Mouse (Mus musculus) embryonic facial prominence, embryonic 12.5 days (tissue): ENCODE data around the gene Myh14. TPM values are rescaled to one million over a fixed set of nuclear protein-coding genes. Genes with fewer than 3 reads are reported as not detected.

Experiments used
- ATAC-seq: fragments of 200-750 bp; cut with Nextera tagmentation; 2 replicates; pipeline ENCODE4 v1.8.0; 2017; ENCODE audit not compliant: insufficient number of reproducible peaks, insufficient read depth, low FRiP score, low TSS enrichment
- H3K27ac ChIP-seq: fragments of 300-500 bp; sonication (generic); 2 replicates; pipeline ENCODE4 v1.5.1; 2016; ENCODE audit warnings: mild to moderate bottlenecking
- H3K27me3 ChIP-seq: fragments of 300-500 bp; sonication (generic); 2 replicates; pipeline ENCODE4 v1.6.1; 2016; ENCODE audit warnings: mild to moderate bottlenecking, moderate library complexity
- H3K36me3 ChIP-seq: fragments of 300-500 bp; sonication (generic); 2 replicates; pipeline ENCODE4 v1.6.1; 2016; ENCODE audit warnings: mild to moderate bottlenecking
- H3K4me1 ChIP-seq: fragments of 300-500 bp; sonication (generic); 2 replicates; pipeline ENCODE4 v1.6.1; 2016
- H3K4me2 ChIP-seq: fragments of 300-500 bp; sonication (generic); replicated peaks from 2 replicates; pipeline ENCODE4 v1.6.1; 2016; ENCODE audit warnings: mild to moderate bottlenecking, moderate library complexity
- H3K4me3 ChIP-seq: fragments of 300-500 bp; sonication (generic); 2 replicates; pipeline ENCODE4 v1.5.1; 2016; ENCODE audit warnings: mild to moderate bottlenecking
- H3K9ac ChIP-seq: fragments of 300-500 bp; sonication (generic); 2 replicates; pipeline ENCODE4 v1.6.1; 2016; ENCODE audit warnings: mild to moderate bottlenecking, moderate library complexity
- H3K9me3 ChIP-seq: fragments of 300-500 bp; sonication (generic); 2 replicates; pipeline ENCODE4 v1.6.1; 2016; ENCODE audit warnings: mild to moderate bottlenecking, moderate library complexity
- WGBS: fragments of 180-500 bp; shearing (Covaris S2); methylation state at CpG from one replicate; pipeline ENCODE4 v1.1.7; 2016; 5-methylcytosine and 5-hydroxymethylcytosine counted together
- polyA plus RNA-seq: library from polyadenylated mRNA; unstranded; fragments of >200 nt; fragmentation: Nextera tagmentation; extraction: Ambion mirVana; gene quantifications from 2 replicates; pipeline ENCODE4 v1.2.1, GENCODE M21; 2016

The Myh14 gene
- polyA plus RNA-seq, 1 experiment from 2014 or later: 6.8 TPM

DNA sequence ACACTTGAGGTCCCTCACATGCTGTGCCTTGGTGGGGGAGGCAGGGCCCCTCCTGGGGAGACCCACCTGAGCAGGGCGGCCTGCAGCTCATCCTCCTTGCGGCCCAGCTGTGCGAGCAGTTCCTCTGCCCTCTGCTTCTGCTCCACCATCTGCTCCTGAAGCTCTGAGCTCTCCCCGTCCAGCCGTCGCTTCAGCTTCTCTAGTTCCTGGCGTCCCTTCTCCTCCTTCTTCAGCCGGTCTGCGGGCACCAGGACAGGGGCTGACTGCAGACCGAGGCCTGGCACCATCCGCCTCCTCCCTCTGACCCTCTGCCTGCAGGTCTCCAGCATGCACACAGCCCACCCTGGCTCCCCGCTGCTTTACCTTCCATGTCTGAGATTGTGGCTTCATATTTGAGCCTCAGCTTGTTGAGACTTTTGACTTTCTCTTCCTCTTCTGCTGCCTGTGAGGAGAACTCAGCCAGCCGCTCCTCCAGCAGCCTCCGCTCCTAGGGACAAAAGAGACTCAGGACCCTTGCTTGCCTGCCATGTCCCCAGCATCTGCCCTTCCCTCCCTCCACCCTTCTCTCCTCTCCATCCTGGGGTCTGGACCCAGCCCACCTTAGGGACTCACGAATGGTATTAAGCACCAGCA is 42.1 kb downstream of the Myh14 start:
- ATAC-seq: no peak
- H3K4me2 ChIP-seq: no peak overlapping the region
- no peak overlapping the region for H3K9ac ChIP-seq
- 84% methylated on average over 15 of the region's 15 CpGs for WGBS
- H3K36me3 ChIP-seq: no peaks in the 10 kb centered on the region
- no peak overlapping the region for H3K4me3 ChIP-seq
- H3K27ac ChIP-seq: no peak overlapping the region
- no peaks in the 10 kb centered on the region for H3K9me3 ChIP-seq
- H3K4me1 ChIP-seq: 0 out of 2 replicates have a peak, but pooled peaks cover 2% of the 10 kb centered on the region
- peaks cover 4% of the 10 kb centered on the region for H3K27me3 ChIP-seq

DNA sequence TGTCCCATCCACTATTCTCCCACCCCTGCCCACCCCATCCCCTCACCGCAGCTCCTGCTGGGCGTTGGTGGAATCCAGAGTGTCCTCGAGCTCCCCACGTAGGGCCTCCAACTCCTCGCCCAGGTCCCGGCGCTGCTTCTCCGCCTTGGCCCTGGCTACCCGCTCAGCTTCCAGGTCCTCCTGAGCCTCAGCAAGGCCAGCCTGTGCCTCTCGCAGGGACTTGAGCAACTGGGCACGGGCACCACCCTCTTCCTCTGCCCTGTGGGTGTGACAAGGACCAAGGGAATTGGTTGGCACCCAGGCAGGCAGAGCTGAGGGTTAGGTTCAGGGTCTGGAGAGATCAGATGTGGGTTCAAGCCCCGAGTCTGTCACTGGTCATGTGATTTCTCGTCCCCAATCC is 43.7 kb downstream of the Myh14 start:
- Histone ChIP-seq H3K9ac (no peak overlapping the region), H3K9me3 (no peaks in the 10 kb centered on the region; the same call in 1 of the 2 replicates), H3K4me2 (no peak overlapping the region), H3K4me1 (no peaks in the 10 kb centered on the region), H3K27me3 (no peaks in the 10 kb centered on the region; the same call in 1 of the 2 replicates), H3K36me3 (no peaks in the 10 kb centered on the region), H3K4me3 (no peak overlapping the region), H3K27ac (no peak overlapping the region)
- ATAC-seq: no peak
- 85% methylated on average over 13 of the region's 13 CpGs for WGBS

DNA sequence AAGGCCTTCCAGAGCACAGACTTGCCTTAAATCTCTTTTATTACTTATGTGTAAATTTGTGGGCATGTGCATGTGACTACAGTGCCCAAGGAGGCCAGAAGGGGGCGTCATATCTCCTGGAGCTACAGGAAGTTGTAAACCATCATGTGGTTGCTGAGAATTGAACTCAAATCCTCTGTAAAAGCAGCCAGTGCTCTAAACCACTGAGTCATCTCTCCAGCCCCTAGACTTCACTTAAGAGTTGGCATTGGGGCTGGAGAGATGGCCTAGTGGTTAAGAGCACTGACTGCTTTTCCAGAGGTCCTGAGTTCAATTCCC is 44.6 kb downstream of the Myh14 start:
- H3K9ac ChIP-seq: no peak overlapping the region
- no peaks in the 10 kb centered on the region for H3K4me1 ChIP-seq
- 63% methylated on average over 1 of the region's 1 CpGs for WGBS

DNA sequence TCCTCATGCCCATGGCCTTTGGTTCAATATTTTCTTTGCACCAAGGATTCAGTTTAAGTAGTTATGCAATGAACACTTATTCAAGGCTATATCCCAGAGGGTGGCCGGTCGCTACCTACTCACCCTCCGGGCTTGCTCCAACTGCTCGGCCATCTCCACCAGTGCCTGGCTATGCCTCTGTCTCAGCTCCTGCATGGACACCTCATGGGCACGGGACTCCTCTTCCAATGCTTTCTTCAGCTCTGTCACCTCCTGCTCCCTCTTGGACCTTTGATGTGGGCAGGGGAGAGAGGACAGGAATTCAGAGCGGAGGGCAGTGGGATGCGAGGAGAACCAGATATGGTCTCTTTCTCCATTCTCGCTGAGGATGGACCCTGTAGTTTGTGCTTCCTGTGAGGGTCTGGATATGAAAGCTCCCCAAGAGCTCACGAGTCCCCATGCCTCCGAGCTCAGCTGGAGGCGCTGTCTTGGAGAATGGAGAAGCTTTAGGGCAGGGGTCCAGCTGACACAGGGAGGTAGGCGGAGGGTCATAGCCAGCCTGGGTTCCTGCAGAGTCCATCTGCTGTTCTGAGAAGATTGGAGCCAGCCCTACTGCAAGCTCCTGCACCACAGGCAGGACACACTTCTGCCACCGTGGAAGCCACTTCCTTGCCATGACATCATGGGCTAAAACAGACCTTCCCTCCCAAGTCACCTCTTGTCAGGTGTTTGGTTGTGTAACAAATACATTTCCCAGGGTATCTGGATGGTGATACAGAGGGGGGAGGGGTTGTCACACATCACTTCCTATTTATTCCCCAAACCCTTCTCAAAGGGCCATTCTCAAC is 45.2 kb downstream of the Myh14 start:
- H3K36me3 ChIP-seq: no peaks in the 10 kb centered on the region
- no peak overlapping the region for H3K9ac ChIP-seq
- H3K4me1 ChIP-seq: no peaks in the 10 kb centered on the region
- 85% methylated on average over 13 of the region's 13 CpGs for WGBS
- H3K9me3 ChIP-seq: no peaks in the 10 kb centered on the region; the same call in 1 of the 2 replicates
- H3K27ac ChIP-seq: no peak overlapping the region
- ATAC-seq: no peak
- H3K4me3 ChIP-seq: no peak overlapping the region
- H3K27me3 ChIP-seq: no peaks in the 10 kb centered on the region; the same call in 1 of the 2 replicates
- no peak overlapping the region for H3K4me2 ChIP-seq

More for the DNA sequence above, 44.6 kb downstream of the Myh14 start:
- ATAC-seq: no peak
- Histone ChIP-seq H3K27me3 (no peaks in the 10 kb centered on the region; the same call in 1 of the 2 replicates), H3K9me3 (no peaks in the 10 kb centered on the region; the same call in 1 of the 2 replicates), H3K4me2 (no peak overlapping the region), H3K4me3 (no peak overlapping the region), H3K27ac (no peak overlapping the region), H3K36me3 (no peaks in the 10 kb centered on the region)

- ATAC-seq: no peak
- Histone ChIP-seq H3K4me1 (no peaks in the 10 kb centered on the region), H3K36me3 (no peaks in the 10 kb centered on the region), H3K9me3 (no peaks in the 10 kb centered on the region; the same call in 1 of the 2 replicates), H3K4me3 (no peak overlapping the region), H3K27ac (no peak overlapping the region), H3K4me2 (no peak overlapping the region), H3K27me3 (no peaks in the 10 kb centered on the region; the same call in 1 of the 2 replicates), H3K9ac (no peak overlapping the region)
- 68% methylated on average over 14 of the region's 14 CpGs for WGBS
Measured at GRCm38 (mm10) chr7:44624828-44625227, 45.8 kb downstream of the Myh14 start.

GRCm38 (mm10) chr7:44624543-44624826 is 46.2 kb downstream of the Myh14 start:
- Histone ChIP-seq H3K27ac (no peak overlapping the region), H3K9me3 (no peaks in the 10 kb centered on the region; the same call in 1 of the 2 replicates), H3K4me2 (no peak overlapping the region), H3K27me3 (no peaks in the 10 kb centered on the region), H3K4me3 (no peak overlapping the region), H3K36me3 (no peaks in the 10 kb centered on the region), H3K4me1 (no peaks in the 10 kb centered on the region), H3K9ac (no peak overlapping the region)
- WGBS: 90% methylated on average over 3 of the region's 3 CpGs
- ATAC-seq: no peak

DNA sequence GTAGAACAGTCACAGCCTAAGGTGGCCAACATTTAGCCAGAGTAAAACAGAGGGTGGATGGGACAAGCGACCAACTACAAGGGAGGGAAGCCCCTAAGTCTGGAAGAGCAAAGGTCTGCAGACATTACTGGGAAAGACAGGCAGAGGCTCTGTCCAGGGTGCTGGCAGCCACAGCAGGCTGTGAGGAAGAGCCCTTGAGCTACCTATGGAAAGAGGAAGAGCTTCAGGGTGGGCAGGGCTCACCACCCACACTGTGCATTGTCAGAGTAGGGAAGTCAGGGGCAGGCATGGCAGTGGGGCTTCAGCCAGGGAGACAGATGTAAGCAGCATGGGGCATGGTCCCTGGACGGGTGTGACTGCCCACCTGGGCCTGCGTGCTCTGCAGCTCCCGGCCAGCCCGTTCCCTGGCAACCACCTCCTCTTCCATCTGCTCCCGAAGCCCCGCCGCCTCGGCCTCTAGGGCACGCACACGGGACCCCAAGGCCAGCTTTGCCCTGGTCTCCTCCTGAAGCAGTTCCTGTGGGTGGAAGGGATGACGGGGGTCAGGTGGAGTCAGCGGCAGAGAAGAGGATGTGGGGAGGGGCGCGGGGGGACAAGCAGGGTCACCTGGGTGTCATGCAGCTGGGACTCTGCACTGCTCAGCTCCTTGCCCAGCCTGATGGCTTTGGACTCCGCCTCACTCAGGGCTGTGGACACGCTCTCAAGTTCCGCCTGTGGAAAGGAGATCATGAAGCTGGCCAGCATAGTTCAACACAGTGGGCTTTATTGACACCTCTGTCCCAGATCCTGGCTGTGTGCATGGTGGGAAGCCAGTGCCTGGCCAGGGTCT is 46.7 kb downstream of the Myh14 start:
- Histone ChIP-seq H3K9ac (no peak overlapping the region), H3K27me3 (no peaks in the 10 kb centered on the region), H3K4me3 (no peak overlapping the region), H3K9me3 (no peaks in the 10 kb centered on the region; the same call in 1 of the 2 replicates), H3K36me3 (no peaks in the 10 kb centered on the region), H3K27ac (no peak overlapping the region), H3K4me1 (no peaks in the 10 kb centered on the region), H3K4me2 (no peak overlapping the region)
- no peak for ATAC-seq
- 42% methylated on average over 18 of the region's 18 CpGs for WGBS

GRCm38 (mm10) chr7:44617059-44617458 is 53.6 kb downstream of the Myh14 start:
- Histone ChIP-seq H3K9ac (no peak overlapping the region), H3K36me3 (no peaks in the 10 kb centered on the region), H3K9me3 (no peaks in the 10 kb centered on the region; the same call in 1 of the 2 replicates), H3K27ac (no peak overlapping the region), H3K4me3 (no peak overlapping the region), H3K4me1 (0 out of 2 replicates have a peak, but pooled peaks cover 3% of the 10 kb centered on the region), H3K4me2 (no peak overlapping the region), H3K27me3 (peaks cover 32% of the 10 kb centered on the region)
- no peak for ATAC-seq
- WGBS: 76% methylated on average over 3 of the region's 3 CpGs

- no peaks in the 10 kb centered on the region for H3K36me3 ChIP-seq
- 0 out of 2 replicates have a peak, but pooled peaks cover 3% of the 10 kb centered on the region for H3K4me1 ChIP-seq
- H3K27me3 ChIP-seq: peaks cover 32% of the 10 kb centered on the region
- no peak overlapping the region for H3K4me3 ChIP-seq
- no peak overlapping the region for H3K9ac ChIP-seq
- H3K27ac ChIP-seq: no peak overlapping the region
- no peaks in the 10 kb centered on the region for H3K9me3 ChIP-seq
- ATAC-seq: no peak
- H3K4me2 ChIP-seq: no peak overlapping the region
- WGBS: 77% methylated on average over 14 of the region's 14 CpGs
Measured at GRCm38 (mm10) chr7:44615987-44616386, 54.7 kb downstream of the Myh14 start.

DNA sequence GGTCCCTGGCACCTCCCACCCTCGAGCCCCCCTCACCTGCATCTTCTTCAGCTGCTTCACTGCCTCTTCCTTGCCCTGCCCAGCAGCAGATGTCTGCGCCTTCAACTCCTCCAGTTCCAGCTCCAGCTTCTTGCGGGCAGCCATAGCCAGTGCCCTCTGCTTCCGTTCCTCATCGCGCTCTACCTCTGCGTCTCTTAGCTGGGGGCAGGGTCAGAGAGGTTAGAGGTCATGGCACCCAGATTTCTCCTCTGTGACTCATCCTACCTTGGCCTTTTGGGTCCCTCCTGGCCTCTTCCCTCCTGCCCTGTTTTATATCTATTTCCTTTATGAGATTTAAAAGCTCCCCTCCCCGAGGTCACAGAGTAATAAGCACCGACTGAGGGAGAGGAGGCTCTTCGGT is 55.3 kb downstream of the Myh14 start:
- 14% methylated on average over 10 of the region's 10 CpGs for WGBS
- H3K4me3 ChIP-seq: no peak overlapping the region
- 0 out of 2 replicates have a peak, but pooled peaks cover 3% of the 10 kb centered on the region for H3K4me1 ChIP-seq
- no peak overlapping the region for H3K27ac ChIP-seq
- no peak overlapping the region for H3K4me2 ChIP-seq
- no peak overlapping the region for H3K9ac ChIP-seq
- no peaks in the 10 kb centered on the region for H3K9me3 ChIP-seq
- H3K27me3 ChIP-seq: peaks cover 32% of the 10 kb centered on the region
- no peak for ATAC-seq
- no peaks in the 10 kb centered on the region for H3K36me3 ChIP-seq

DNA sequence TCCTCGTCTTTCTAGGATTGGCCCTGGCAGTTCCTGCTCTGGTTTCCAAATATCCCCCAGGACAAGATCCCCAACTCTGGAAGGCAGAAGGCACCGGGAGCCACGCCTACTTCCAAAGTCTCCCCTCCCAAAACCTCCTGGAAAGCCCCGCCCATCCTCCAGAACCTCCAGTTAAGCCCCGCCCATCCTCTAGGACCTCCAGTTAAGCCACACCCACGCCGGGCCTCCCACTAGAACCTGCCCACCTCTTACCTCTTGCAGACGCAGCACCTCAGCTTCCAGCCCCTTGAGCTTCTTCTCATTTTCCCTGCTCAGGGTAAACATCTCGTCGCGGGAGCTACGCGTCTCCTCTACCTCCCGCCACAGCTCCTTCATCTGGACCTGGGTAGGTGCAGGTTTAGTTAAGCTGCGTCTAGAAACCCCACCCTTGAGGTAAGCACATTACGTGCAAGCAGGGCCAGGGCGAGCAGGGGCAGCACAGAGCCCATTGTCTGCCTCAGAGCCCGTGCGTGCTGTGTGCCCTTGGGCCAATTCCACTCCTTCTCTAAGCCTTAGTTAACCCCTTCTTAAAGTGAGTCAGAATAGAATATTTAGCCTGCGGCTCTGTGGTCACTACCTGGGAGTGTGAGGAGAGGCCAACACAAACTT is 56.5 kb downstream of the Myh14 start:
- H3K36me3 ChIP-seq: no peaks in the 10 kb centered on the region
- H3K4me3 ChIP-seq: no peak overlapping the region
- H3K4me1 ChIP-seq: 0 out of 2 replicates have a peak, but pooled peaks cover 3% of the 10 kb centered on the region
- H3K9me3 ChIP-seq: no peaks in the 10 kb centered on the region
- no peak overlapping the region for H3K9ac ChIP-seq
- peaks cover 32% of the 10 kb centered on the region for H3K27me3 ChIP-seq
- 5% methylated on average over 20 of the region's 20 CpGs for WGBS
- H3K27ac ChIP-seq: no peak overlapping the region
- peak overlapping the region; percentile 19; the same call in 1 of the 2 replicates for H3K4me2 ChIP-seq
- no peak for ATAC-seq
